Mouse (Mus musculus): Measurements from ENCODE around the gene Mpped1. TPM values are rescaled to one million over a fixed set of nuclear protein-coding genes. Genes with fewer than 3 reads are reported as not detected.

Gene Mpped1
- total RNA-seq, 2 experiments from 2014 or later: not detected

DNA sequence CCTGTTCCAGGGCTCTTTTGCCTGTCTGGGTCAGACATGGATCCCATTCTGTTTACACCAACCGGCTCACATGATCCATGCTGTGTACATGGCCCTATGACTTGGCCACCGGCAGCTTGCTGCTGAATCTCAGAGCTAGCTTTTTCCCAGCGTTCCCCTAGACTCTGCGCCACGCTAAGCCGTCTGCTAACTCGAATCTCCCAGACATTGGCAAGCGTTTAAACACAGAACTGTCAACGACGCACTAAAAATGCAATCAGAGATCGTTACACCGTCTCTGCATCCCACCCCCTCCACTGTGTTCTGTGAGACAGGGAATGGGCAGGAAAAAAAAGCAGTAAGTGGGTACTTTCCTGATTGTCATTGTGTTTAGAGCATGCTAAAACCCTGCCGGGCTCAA lies 50.0 kb downstream of the Mpped1 start:
- no peak for TF ChIP-seq CTCF (IDR thresholded peaks at IDR 0.05)
- DNase-seq: no peak
- intact Hi-C loops (cut with DNase I): no loop called here
- H3K4me3 ChIP-seq: no peak overlapping the region
- H3K27ac ChIP-seq: no peak overlapping the region

DNA sequence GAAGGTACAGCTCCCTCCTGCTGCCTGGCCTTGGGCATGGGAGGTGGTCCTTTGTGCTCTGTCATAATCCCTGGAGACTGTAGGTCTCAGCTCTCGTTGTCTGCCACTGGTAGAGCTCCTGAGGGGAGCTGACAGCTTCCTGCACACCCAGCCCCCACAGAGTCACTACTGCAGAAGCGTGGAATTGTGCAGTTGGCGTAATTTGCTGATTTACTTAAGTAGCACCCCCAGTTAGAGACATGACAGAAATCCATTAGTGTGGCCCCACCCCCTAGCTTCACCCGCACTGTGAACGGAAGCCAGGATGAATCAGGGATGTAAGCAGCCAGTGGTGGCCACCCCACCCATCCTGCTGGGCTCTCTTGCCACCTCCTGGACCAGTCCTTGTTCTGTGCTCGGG lies 53.0 kb downstream of the Mpped1 start:
- intact Hi-C loops (cut with DNase I): no loop called here
- H3K4me3 ChIP-seq: no peak overlapping the region

DNA sequence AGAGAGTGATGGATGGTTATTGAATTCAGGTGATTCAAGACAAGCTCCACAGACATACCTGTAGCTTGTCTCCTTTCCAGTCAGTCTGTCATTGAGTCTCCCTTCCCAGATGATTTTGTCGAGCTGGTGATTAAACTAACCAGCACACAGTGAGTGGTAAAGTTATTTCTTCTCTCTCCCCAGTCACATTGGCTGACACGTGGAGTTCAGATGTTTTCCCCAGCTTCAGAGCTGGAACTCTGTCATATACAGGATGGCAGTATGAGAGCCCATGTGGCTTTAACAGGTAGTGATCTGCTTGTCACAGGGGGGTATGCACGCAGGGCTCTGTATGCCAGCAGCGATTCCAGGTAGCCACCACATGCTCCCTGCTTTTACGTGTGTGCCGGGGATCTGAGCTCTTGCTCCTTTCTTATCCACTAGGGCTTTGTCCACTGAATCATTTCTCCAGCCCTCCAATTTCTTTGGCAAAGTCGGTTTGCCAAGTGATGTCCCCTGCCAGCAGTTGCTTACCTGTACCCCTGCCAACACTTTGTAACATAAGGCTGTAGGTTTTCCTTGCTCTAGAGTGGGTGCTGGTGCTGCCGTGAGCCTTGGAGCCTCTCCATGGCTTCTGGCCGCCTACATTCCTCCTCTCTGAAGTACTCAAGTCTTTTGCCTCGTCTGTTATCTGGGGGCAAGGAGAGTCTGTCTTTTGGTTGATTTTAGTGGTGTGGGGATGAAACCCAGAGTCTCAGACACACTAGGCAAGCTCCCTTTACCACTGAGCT lies 61.9 kb downstream of the Mpped1 start:
- intact Hi-C loops (cut with DNase I): no loop called here
- TF ChIP-seq CTCF (IDR thresholded peaks at IDR 0.05): no peak
- no peak for DNase-seq

More for the DNA sequence above, 53.0 kb downstream of the Mpped1 start:
- DNase-seq: no peak
- TF ChIP-seq CTCF (IDR thresholded peaks at IDR 0.05): no peak
- no peak overlapping the region for H3K27ac ChIP-seq

DNA sequence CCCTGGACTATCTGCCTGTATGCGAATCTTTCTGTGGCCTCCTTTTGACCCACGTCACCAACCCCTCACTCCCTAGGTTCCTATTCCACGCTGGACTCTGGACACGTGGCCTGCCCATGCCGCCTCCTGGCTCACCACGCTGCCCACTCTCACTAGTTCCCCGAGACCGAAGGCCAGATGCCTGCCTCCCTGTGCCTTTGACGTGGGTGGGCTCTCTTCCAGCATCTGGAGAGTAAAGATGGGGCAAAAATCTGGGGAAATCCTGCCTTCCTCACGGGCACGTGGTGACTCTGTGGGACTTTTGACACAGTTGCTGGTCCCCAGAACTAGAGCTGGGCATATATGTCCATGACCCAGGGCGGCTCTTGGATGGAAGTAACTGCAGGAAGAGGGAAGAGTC lies 63.2 kb downstream of the Mpped1 start:
- H3K27ac ChIP-seq: no peak overlapping the region
- no peak for DNase-seq
- H3K4me3 ChIP-seq: no peak overlapping the region
- intact Hi-C loops (cut with DNase I): no loop called here
- no peak for TF ChIP-seq CTCF (IDR thresholded peaks at IDR 0.05)

More for the DNA sequence above, 61.9 kb downstream of the Mpped1 start:
- no peak overlapping the region for H3K4me3 ChIP-seq
- no peak overlapping the region for H3K27ac ChIP-seq

DNA sequence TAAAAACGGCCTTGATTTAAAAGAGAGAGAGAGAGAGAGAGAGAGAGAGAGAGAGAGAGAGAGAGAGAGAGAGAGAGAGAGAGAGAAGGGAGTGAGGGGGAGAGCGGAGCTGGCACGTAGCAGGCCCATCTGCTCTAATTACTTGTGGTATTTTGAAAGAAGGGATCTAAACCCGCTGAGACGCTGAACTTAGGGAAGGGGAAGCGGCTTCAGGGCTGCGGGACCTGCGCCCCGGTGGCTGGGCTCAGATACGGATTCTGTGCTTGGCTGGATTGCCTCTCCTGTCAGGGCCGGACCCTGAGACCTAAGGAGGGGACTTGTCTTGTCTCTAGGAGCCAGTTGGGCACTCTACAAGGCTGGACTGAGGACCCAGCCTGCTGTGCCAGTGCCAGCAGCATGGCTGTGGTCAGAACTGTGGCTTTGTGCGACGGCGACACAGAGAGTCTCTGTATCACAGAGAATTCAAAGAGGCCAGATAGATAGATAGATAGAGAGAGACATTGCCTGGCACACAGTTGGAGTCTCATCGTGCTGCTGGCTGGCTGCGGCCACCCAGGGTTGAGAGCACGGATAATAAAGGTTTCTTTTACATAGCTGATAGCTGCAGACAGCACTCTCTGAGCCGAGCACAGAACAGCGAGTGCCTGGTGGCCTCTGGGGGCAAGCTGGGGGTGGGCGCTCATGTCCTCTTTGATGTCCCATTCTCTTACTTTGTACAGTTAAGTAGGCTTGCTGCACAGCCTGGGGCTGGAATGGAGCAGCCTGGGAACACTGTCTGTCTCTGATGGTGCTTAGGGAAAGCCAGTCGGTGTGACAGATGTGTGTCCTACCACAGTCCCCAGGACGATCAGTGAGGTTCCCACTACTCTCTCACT lies 63.9 kb downstream of the Mpped1 start:
- TF ChIP-seq CTCF (IDR thresholded peaks at IDR 0.05): no peak
- no peak overlapping the region for H3K4me3 ChIP-seq
- intact Hi-C loops (cut with DNase I): no loop called here
- no peak overlapping the region for H3K27ac ChIP-seq
- DNase-seq: no peak

DNA sequence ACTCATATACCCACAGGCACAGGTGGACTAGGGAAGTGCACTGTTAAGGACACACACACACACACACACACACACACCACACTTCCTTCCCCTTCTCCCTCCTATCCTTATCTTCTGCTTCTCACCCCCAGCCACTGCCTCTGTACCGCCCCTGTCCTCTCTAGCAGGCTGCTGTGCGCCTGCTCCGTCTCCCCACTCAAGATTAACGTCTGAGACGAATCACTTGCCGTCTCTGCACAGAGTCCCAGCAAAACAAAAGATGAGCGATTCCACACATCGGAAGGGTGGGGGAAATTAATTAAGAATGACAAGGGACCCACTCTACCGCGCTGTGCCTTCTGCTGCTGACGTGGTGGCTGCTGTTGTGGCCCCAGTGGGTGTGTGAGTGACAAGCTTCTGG lies 66.5 kb downstream of the Mpped1 start:
- intact Hi-C loops (cut with DNase I): no loop called here
- peak; percentile 3 for DNase-seq
- Histone ChIP-seq H3K4me3 (no peak overlapping the region), H3K27ac (no peak overlapping the region)
- TF ChIP-seq CTCF (IDR thresholded peaks at IDR 0.05): no peak

DNA sequence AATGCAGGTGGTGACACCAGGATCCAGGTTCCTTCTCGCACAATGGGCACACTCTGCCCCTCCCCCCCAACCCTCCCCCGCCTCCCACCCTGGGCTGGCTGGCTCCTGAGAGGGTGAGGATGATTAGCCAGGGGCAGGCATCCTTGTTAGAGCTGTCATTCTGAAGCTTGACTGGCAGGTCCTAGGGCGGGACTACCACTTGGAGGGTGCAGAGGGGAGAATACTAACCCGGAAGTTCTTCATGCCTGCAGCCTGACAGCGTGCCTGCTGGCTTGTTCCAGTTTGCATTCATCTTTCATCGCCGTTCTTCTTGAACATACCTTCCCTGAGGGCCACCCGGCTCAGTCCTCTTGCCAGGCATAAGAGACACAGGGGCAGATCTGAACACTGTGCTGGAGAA lies 67.3 kb downstream of the Mpped1 start:
- peak; percentile 3 for DNase-seq
- no peak for TF ChIP-seq CTCF (IDR thresholded peaks at IDR 0.05)
- Histone ChIP-seq H3K27ac (no peak overlapping the region), H3K4me3 (no peak overlapping the region)
- intact Hi-C loops (cut with DNase I): no loop called here

DNA sequence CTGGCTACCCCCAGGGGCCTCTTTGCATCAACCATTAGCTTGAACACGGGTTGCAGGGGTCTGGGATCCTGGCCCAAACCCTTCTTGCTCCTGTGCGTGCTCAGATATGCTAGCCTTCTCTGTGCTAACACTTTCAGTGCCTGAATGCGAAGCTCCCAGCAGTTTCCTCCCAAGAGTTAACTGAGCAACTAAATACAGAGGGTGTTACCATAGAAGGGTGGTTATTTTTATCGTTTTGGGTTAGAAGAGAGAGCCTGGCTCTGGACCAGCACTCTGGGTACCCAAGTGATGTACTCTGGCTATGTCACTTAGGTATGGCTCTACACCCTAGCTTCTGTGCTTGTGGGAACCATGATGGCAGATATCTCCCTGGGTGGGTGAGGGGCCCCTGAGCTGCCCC lies 68.2 kb downstream of the Mpped1 start:
- intact Hi-C loops (cut with DNase I): no loop called here
- TF ChIP-seq CTCF (IDR thresholded peaks at IDR 0.05): no peak

DNA sequence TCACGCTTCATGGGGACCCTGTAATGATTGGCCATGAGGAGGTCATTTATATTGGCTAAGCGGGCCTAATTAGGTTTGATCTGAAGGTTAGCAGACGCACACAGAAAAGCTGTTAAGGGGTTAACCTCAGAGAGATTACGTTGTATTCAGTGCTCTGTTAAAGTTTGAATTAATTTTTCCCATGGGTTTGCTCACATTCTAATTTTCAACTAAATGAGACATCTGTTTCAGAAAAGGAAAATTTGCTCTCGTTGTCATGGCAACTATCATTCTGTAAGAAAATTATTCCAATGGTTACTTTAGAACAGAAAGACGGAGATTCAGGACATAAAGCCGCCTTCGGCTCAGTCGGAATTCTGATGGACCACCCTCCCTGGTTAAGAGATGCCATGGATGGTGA lies 68.9 kb downstream of the Mpped1 start:
- Histone ChIP-seq H3K4me3 (no peak overlapping the region), H3K27ac (no peak overlapping the region)
- TF ChIP-seq CTCF (IDR thresholded peaks at IDR 0.05): no peak
- no peak for DNase-seq
- intact Hi-C loops (cut with DNase I): no loop called here

More for the DNA sequence above, 68.2 kb downstream of the Mpped1 start:
- H3K27ac ChIP-seq: no peak overlapping the region
- H3K4me3 ChIP-seq: no peak overlapping the region
- DNase-seq: no peak

DNA sequence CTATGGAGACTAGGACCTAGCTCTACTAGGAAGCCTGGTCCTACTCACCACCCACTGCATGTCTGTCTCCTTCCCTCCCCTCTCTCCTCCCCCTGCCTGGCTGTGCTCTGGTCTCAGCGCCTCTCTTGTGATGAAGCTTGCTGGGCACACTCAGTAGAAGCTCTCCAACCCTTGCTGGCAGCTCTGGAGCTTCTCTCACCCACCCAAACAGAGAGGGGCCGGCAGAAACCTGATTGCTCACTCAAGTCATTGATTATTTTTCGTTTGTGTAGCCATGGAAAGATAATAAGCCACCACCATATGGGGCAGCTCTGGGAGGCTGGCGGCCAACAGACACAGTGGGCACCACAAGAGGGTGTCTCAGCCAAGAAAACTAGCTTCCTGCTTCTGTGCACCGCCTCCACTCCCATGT lies 74.1 kb downstream of the Mpped1 start:
- Histone ChIP-seq H3K27ac (no peak overlapping the region), H3K4me3 (no peak overlapping the region)
- intact Hi-C loops (cut with DNase I): no loop called here
- no peak for TF ChIP-seq CTCF (IDR thresholded peaks at IDR 0.05)
- no peak for DNase-seq

DNA sequence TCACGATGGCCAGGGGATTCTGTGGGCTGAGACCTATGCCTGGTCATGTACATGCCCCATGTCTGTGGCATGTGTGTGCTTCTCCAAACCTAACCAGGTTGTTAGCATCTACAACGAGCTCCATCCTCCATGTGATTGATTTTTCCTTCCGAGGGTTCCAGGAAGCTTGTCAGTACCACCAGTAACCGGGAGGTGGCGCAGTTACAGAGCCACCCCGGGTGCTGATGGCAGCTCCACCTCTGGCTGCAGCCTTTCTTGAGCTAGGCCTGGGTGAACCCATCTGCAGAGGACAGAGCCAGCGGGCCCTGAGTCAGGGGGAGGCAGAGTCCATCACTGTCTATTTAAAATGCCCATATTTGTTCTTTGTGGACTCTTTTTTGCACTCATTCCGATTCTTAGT lies 77.9 kb downstream of the Mpped1 start:
- peak; percentile 76 for DNase-seq
- Histone ChIP-seq H3K4me3 (no peak overlapping the region), H3K27ac (no peak overlapping the region)
- TF ChIP-seq CTCF (IDR thresholded peaks at IDR 0.05): peak; percentile 98
- intact Hi-C loops (cut with DNase I): loop anchor here (1.0 to 2.0 kb wide), 2 partner anchors 140 to 197 kb away; no protein-coding TSS in a partner anchor

DNA sequence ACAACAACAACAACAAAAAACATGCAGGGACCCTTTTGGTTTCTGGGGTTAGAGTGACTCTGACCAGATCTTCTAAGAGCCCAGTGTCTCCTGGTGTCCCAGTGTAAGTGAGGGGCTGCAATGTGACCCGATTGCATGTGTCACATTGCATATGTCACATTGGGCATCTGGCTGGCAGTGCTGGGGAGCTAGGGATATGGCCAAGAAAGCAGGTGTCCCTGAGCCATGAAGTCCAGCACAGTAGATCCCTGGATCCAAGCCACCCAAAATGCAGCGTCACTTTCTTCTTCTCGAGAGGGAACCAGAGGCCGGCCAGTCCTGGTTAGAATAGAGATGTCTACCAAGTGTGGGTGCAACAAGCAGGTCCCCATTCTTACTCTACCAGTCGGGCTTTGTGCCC lies 86.4 kb downstream of the Mpped1 start:
- Histone ChIP-seq H3K27ac (no peak overlapping the region), H3K4me3 (no peak overlapping the region)
- no peak for TF ChIP-seq CTCF (IDR thresholded peaks at IDR 0.05)
- intact Hi-C loops (cut with DNase I): no loop called here
- DNase-seq: peak; percentile 49

DNA sequence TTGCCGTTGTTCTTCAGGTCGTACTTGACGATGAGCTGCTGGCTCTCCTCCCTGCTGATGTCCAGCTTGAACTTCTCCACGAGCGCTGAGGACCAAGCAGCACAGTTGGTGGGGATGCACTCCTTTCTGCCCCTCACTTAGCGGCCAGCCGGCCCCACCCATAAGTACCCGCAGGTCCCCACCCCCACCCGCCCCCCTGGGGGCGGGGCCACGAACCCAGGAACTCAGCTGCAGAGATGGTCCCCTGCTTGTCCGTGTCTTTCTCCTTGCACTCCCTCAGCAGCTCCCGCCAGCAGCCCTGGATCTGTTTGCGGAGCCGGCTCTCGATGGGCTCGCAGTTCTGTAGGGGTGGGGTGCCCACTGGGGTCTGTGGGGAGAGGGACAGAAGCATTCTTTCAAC lies 91.7 kb downstream of the Mpped1 start:
- no peak for TF ChIP-seq CTCF (IDR thresholded peaks at IDR 0.05)
- no peak for DNase-seq
- intact Hi-C loops (cut with DNase I): no loop called here
- no peak overlapping the region for H3K27ac ChIP-seq
- H3K4me3 ChIP-seq: no peak overlapping the region

Data from gastrocnemius, adult 2 months (tissue).